Mouse (Mus musculus) liver, embryonic 11.5 days (tissue): ENCODE measurements around the gene Zfp354b. TPM values are rescaled to one million over a fixed set of nuclear protein-coding genes. Genes with fewer than 3 reads are reported as not detected.
A peak's percentile ranks its signal among the peaks of the same experiment; 100 is the strongest.

ENCODE experiments used
- ATAC-seq: fragments of 200-750 bp; cut with Nextera tagmentation; replicated peaks from 2 replicates; pipeline ENCODE4 v1.8.0; 2017; ENCODE audit warnings: moderate number of reproducible peaks, mild to moderate bottlenecking, moderate TSS enrichment, moderate library complexity; ENCODE audit not compliant: low FRiP score
- DNase-seq: peaks from one replicate; pipeline ENCODE4 v3.0.0-alpha.2; 2017; ENCODE audit warnings: low spot score
- H3K27ac ChIP-seq: fragments of 300-500 bp; sonication (generic); 2 replicates; pipeline ENCODE4 v1.5.1; 2014; ENCODE audit warnings: mild to moderate bottlenecking, low read depth, low read length, control low read depth
- H3K27me3 ChIP-seq: fragments of 300-500 bp; sonication (generic); replicated peaks from 2 replicates; pipeline ENCODE4 v1.6.1; 2014; ENCODE audit warnings: low read length, mixed read lengths; ENCODE audit not compliant: control insufficient read depth, insufficient read depth
- H3K36me3 ChIP-seq: fragments of 300-500 bp; sonication (generic); 2 replicates; pipeline ENCODE4 v1.6.1; 2014; ENCODE audit warnings: mild to moderate bottlenecking, low read length, moderate library complexity, mixed read lengths; ENCODE audit not compliant: control insufficient read depth, insufficient read depth
- H3K4me1 ChIP-seq: fragments of 300-500 bp; sonication (generic); replicated peaks from 2 replicates; pipeline ENCODE4 v1.6.1; 2014; ENCODE audit warnings: low read length, mixed read lengths; ENCODE audit not compliant: control insufficient read depth, insufficient read depth
- H3K4me2 ChIP-seq: fragments of 300-500 bp; sonication (generic); 2 replicates; pipeline ENCODE4 v1.6.1; 2014; ENCODE audit warnings: mild to moderate bottlenecking, control low read depth, moderate library complexity
- H3K4me3 ChIP-seq: fragments of 300-500 bp; sonication (generic); 2 replicates; pipeline ENCODE4 v1.5.1; 2014; ENCODE audit warnings: low read depth, low read length, control low read depth
- H3K9ac ChIP-seq: fragments of 300-500 bp; sonication (generic); 2 replicates; pipeline ENCODE4 v1.6.1; 2014; ENCODE audit warnings: low read depth, low read length, control low read depth
- H3K9me3 ChIP-seq: fragments of 300-500 bp; sonication (generic); 2 replicates; pipeline ENCODE4 v1.6.1; 2016; ENCODE audit warnings: low read length, inconsistent platforms, mixed read lengths; ENCODE audit not compliant: control insufficient read depth
- WGBS: fragments of 180-500 bp; shearing (Covaris S2); extraction: QIAGEN DNeasy Blood & Tissue Kit; methylation state at CpG from one replicate; pipeline ENCODE4 v1.1.7; 2014; 5-methylcytosine and 5-hydroxymethylcytosine counted together
- polyA plus RNA-seq: library from polyadenylated mRNA; unstranded; fragments of >200 nt; fragmentation: Nextera tagmentation; extraction: Ambion mirVana; gene quantifications from 2 replicates; pipeline ENCODE4 v1.2.1, GENCODE M21; 2014

Gene Zfp354b
- polyA plus RNA-seq, 1 experiment from 2014 or later, result 0.51 TPM

DNA sequence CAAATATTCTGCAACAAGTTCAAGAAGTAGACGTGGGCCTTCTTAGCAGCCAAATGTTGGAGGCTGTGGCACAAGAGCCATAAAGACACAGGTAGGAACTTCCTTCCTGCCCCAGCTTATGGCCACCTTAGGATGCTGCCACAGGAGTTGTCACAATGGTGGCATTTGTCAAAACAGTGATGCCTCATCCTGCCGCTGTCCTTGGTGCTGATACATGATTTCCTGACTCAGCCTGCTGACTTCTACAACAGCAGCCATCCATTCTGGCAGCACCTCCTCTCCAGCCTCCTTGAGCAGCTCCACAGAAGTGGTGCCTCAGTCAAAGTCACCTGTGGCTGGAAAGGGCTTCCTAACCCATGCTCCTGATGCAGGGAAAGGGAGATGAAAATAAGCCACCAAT, 39.0 kb downstream of the Zfp354b start:
- H3K9ac ChIP-seq, result no peak overlapping the region
- H3K4me1 ChIP-seq, result no peaks in the 10 kb centered on the region
- no peak for DNase-seq
- H3K4me3 ChIP-seq, result no peak overlapping the region
- H3K9me3 ChIP-seq, result peaks cover under 1% of the 10 kb centered on the region; the same call in 1 of the 2 replicates
- 40% methylated on average over 2 of the region's 2 CpGs for WGBS
- no peaks in the 10 kb centered on the region for H3K36me3 ChIP-seq
- H3K4me2 ChIP-seq, result no peak overlapping the region
- ATAC-seq, result no peak
- H3K27me3 ChIP-seq, result no peaks in the 10 kb centered on the region
- no peak overlapping the region for H3K27ac ChIP-seq

DNA sequence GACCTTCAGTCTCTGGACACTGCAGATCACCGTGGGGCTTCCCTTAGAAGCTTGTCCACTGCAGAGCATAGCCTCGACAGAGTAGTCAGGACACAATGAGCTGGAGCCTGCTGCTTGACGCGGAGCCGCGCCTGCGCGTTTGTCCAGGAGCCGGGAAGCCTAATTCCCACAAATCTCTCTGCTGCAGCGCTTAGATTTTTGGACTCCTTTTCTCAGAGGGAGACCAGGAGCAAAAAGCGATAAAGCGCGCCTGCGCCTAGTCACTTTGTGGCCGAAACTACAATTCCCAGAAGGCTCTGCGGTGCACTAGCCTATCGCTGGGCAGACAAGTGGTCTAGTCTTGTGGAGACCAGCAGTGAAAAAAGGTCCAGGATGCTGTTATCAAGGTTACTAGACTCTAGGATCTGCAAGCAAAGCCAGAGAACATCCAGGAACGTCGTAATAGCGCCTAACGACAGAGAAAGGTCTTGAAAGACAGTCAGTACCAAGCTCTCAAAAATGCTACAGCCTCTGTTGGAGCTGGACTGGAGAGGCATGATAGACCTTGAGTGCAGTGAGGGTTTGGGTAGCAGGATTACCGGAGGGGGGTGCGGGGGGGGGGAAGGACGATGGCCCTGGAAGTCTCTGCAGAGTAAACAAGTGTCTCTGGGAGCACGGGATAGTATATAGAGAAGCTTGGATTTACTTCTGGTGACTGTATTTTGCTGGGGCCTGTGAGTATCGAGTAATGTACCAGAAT, 43.9 kb downstream of the Zfp354b start, which contains the start of gene Zfp454:
Zfp454 (minus strand) TSS at position 262 of the 739 bp plus-strand sequence.
- DNase-seq (peak; percentile 62), ATAC-seq (peak; percentile 74)
- Histone ChIP-seq H3K27me3 (no peaks in the 10 kb centered on the region), H3K4me2 (peak within 1 kb of the TSS; percentile 60), H3K27ac (no peak within 1 kb of the TSS), H3K4me3 (peak within 1 kb of the TSS; percentile 46), H3K9ac (peak within 1 kb of the TSS; percentile 57; the same call in 1 of the 2 replicates), H3K4me1 (no peaks in the 10 kb centered on the region), H3K36me3 (no peaks in the 10 kb centered on the region), H3K9me3 (no peaks in the 10 kb centered on the region)
- WGBS, result 7% methylated on average over 26 of the region's 26 CpGs

DNA sequence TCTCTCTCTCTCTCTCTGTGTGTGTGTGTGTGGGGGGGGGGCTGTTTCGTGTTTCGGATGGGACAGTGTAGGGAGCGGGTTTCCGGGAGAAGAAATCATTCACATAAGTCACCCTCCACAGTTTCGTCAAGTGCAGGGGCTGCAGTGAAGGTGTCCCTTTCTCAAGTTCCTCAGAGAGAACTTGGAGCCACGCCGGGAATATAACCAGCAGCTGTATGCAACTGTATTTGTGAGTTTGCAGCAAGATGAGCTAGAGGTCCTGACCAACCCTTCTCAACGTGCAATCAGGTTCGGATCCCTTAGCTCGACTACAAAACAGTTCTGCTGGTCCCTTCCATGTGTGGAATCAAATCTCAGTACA, 44.5 kb downstream of the Zfp354b start:
- WGBS, result 39% methylated on average over 10 of the region's 10 CpGs
- DNase-seq, result no peak
- no peaks in the 10 kb centered on the region for H3K4me1 ChIP-seq
- ATAC-seq, result no peak
- peak overlapping the region; percentile 60 for H3K4me2 ChIP-seq
- H3K9ac ChIP-seq, result peak overlapping the region; percentile 57; the same call in 1 of the 2 replicates
- no peak overlapping the region for H3K27ac ChIP-seq
- no peaks in the 10 kb centered on the region for H3K36me3 ChIP-seq
- no peaks in the 10 kb centered on the region for H3K9me3 ChIP-seq
- no peaks in the 10 kb centered on the region for H3K27me3 ChIP-seq
- peak overlapping the region; percentile 46 for H3K4me3 ChIP-seq

DNA sequence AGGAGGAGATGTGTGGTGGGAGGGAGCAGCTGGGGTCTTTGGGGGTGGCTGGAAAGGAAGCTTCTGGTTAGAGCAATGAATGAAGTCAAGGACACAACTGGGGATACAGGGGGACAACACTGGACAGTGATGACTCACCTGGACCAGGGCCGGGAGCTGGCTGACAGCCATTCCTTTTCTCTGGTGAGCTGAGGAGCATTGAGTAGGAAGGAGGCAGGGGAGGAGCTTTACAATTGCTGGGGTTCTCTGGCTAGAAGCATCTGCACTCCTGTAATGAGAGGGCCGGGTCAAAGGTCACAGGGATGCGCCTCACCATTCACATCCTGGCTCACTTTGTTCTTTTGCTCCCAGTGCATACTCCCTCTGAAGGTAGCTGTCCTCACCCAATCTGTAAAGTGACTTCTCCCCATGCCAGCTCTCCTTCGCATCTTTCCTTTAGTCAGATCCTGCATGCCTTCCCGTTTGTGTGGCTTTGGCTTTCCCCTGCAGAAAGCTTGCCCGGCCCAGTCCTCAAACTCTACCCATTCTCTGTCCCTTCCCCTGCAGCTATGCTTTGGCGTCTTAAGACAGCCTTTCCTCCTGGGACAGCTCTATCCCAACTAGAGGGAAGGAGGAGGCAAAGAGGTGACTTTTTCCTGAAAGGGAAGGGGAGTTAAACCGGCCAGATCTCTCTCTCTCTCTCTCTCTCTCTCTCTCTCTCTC, 45.1 kb downstream of the Zfp354b start:
- Histone ChIP-seq H3K9ac (no peak overlapping the region), H3K36me3 (no peaks in the 10 kb centered on the region), H3K4me3 (peak overlapping the region; percentile 46; the same call in 1 of the 2 replicates), H3K4me2 (peak overlapping the region; percentile 60), H3K9me3 (no peaks in the 10 kb centered on the region), H3K4me1 (no peaks in the 10 kb centered on the region), H3K27me3 (no peaks in the 10 kb centered on the region), H3K27ac (no peak overlapping the region)
- ATAC-seq (no peak), DNase-seq (no peak)
- 45% methylated on average over 8 of the region's 8 CpGs for WGBS

DNA sequence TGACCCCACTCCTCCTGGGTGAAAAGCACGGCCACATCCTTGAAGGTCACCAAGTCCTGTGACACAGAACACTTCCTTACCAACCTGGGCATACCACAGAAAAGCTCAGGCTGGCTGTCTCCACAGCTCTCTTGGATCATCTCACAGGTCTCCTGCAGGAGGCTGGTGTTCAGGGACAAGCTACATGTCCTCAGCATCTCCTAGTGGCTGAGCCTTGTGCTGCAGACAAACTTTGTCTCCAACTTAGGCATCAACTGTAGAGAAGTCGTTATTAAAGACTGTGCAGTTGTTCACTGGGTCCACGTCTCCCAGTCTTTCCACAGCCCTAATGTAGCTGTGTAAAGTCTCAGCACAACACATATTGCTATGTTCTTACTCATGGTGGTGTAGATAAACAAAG, 47.7 kb downstream of the Zfp354b start:
- no peak for DNase-seq
- Histone ChIP-seq H3K9ac (no peak overlapping the region), H3K4me2 (no peak overlapping the region), H3K36me3 (peaks cover 3% of the 10 kb centered on the region; the same call in 1 of the 2 replicates), H3K27me3 (no peaks in the 10 kb centered on the region), H3K4me3 (no peak overlapping the region), H3K4me1 (no peaks in the 10 kb centered on the region), H3K27ac (no peak overlapping the region), H3K9me3 (no peaks in the 10 kb centered on the region)
- ATAC-seq, result no peak
- 56% methylated on average over 3 of the region's 3 CpGs for WGBS

DNA sequence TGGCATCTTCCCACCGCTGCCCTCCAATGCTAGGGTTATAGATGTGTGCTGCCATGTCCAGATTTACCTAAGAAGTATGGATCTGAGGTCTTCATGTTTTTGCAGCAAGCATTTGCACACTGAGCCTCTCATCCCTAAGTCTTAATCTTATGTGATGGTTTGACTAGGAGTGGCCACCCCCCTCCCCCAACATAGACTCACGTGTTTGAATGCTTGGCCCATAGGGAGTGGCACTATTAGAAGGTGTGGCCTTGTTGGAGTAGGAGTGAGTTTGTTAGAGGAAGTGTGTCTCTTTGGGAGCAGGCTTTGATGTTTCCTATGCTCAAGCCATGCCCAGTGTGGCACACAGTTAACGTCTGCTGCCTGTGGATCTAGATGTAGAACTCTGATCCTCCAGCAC, 52.8 kb downstream of the Zfp354b start:
- WGBS, result 75% methylated on average over 3 of the region's 3 CpGs
- Histone ChIP-seq H3K4me1 (no peaks in the 10 kb centered on the region), H3K4me3 (no peak overlapping the region), H3K36me3 (peaks cover 11% of the 10 kb centered on the region), H3K9me3 (no peaks in the 10 kb centered on the region), H3K27me3 (no peaks in the 10 kb centered on the region), H3K9ac (no peak overlapping the region), H3K27ac (no peak overlapping the region), H3K4me2 (no peak overlapping the region)
- ATAC-seq, result no peak
- no peak for DNase-seq

Other genes with a start within 250 kb of the Zfp354b start
- 9.8 and 11.2 TPM in 2 replicates for gene Zfp354c, start 103.9 kb downstream of the Zfp354b start, polyA plus RNA-seq
- 0.09 and 0.36 TPM in 2 replicates for gene Zfp879, start 90.1 kb downstream of the Zfp354b start, polyA plus RNA-seq
- gene Grm6, start 80.9 kb downstream of the Zfp354b start, polyA plus RNA-seq, result 0.12 TPM in 1 of 2 replicates, not detected in the other
- gene Zfp454, start 44.0 kb downstream of the Zfp354b start, polyA plus RNA-seq, result 2.8 and 4.0 TPM in 2 replicates
- 10.0 and 10.6 TPM in 2 replicates for gene Zfp2, start 15.5 kb downstream of the Zfp354b start, polyA plus RNA-seq
- not detected in 2 replicates for gene 4933414I15Rik, start 12.1 kb upstream of the Zfp354b start, polyA plus RNA-seq
- gene Prop1, start 22.1 kb upstream of the Zfp354b start, polyA plus RNA-seq, result not detected in 2 replicates
- not detected in 2 replicates for gene Olfr1378, start 34.9 kb upstream of the Zfp354b start, polyA plus RNA-seq
- gene Olfr1377, start 50.3 kb upstream of the Zfp354b start, polyA plus RNA-seq, result not detected in 2 replicates
- gene Olfr51, start 72.0 kb upstream of the Zfp354b start, polyA plus RNA-seq, result not detected in 2 replicates
- not detected in 2 replicates for gene Olfr54, start 82.6 kb upstream of the Zfp354b start, polyA plus RNA-seq
- gene Olfr1375, start 116.5 kb upstream of the Zfp354b start, polyA plus RNA-seq, result not detected in 2 replicates
- 4.1 and 4.5 TPM in 2 replicates for gene Zfp354a, start 127.6 kb upstream of the Zfp354b start, polyA plus RNA-seq